Mouse (Mus musculus) kidney, postnatal 4 days (tissue): ENCODE measurements at regions not wholly inside any gene's neighbourhood (a gene's known extent, or its start where the extent isn't known, plus 50 kb on each side); places are given as distances from the start of the nearest gene placed in this dataset.

ENCODE experiments used
- DNase-seq, 2 experiments: peaks; one replicate each; pipeline ENCODE4 v3.0.0; 2021; ENCODE audit warnings: mixed read lengths in 2 of 2

DNA sequence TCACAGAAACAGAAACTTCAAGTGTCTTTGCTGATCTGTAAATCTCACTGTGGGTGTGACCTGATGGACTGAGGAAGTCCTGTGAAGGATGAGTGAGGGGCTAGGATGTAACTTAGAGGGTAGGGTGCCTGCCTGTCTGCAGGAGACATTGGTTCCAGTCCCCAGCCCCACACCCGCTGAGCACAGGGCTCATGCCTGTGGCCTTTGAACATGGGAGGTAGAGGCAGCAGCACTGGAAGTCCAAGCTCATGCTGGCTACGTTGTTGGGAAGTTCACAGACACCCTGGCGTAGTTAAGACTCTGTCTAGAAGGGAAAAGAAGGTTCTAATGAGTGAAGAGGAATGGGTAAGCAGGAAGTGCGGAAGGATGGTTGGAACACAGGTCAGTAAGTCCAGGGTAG is 59.7 kb upstream of the Tgm3 start:
- no peak for DNase-seq

DNA sequence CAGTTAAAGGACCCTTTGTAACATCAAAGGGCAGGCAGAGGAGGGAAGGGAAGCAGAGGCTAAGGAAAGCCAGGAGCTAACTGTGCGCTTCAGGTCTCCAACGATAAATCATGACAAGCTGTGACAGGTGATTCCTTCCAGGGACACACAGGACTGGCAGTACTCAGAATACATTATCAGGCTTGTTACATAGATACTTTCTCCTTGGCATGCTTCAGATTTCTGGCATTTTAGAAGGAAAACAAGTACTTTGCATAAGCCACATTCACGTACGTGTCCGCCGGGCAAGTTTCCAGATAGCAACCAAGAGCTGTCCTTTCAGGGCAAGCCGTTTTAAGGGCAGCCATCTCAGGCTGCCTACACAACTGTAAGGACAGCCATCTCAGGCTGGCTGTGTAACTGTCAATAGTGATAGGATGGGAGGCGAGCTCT is 56.9 kb upstream of the Tgm3 start:
- DNase-seq = peak in 1 of 2 experiments; percentile 9

DNA sequence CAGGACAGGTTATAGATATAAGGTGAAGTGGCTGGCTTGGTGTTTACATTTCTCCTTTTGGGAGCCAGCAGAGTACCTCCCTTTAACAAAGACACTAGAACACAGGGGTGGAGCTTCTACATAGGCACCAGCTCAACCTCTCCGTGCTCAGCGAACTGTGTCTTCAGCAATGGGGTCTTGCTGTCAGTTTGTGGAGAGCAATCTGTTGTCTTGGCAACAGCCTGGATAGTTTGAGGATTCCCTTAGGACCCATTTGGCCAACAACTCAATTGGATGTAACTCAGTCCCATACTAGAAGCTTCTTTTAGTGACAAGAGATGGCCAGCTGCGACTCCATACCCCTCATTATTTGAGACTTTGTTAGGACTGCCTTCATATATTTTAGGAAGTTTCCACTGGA is 54.0 kb upstream of the Tgm3 start:
- no peak for DNase-seq

DNA sequence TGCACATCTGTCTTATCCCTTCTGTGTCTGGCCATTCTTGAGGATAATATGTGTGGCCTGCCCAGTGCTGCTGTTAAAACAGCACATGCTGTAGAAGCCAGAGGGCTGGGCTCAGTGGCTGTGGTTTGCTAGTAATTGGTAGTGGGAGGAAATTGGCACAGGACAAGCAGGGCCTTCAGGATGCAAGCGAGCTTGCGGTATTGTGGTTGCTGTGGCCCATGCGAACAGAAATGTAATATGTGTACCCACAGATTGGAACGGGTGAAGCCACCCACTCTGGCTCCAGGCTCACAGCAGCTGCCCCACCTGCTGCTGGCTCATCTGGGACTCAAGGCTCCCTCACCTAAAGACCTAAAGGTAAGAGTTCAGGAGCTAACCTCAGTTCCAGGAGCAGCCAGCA is 51.8 kb upstream of the Tgm3 start:
- no peak for DNase-seq

DNA sequence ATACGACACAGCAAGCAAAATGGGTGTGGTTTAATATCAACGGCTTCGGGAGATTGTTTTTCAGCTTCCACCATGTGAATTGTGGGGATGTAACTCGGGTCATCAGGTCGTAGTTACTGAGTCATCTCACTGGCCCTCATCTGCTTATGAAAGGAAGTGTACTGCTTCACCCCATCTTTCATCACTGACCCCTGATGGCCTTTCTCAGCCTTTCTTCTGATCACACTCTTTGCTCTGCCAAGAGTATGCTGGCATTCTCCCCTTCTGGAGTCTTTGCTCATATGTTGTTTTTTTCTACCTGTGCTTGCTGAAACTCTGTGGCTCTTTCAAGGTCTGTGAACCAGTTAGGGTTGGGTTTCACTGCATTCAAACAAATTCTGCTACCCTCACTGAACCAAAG is 50.6 kb upstream of the Tgm3 start:
- no peak for DNase-seq
